Comparison of ENCODE assay signal across 8 mouse cellular contexts in genomic region chr7:133088830-133089261, GRCm38 (mm10). TPM values are rescaled to one million over a fixed set of nuclear protein-coding genes. Genes with fewer than 3 reads are reported as not detected.
A peak's percentile ranks its signal among the peaks of the same experiment; 100 is the strongest.
DNase-seq lines count a peak whose midpoint lies in the region; ATAC-seq and TF ChIP-seq lines count a peak whose summit lies in the region.

No protein-coding gene starts in this region.

- H3K4me1 ChIP-seq in cerebellum, adult 2 months (ENCODE audit: control insufficient read depth, insufficient read depth, low read length), result peaks cover 54% of the 10 kb centered on the region
- peaks cover 26% of the 10 kb centered on the region for H3K4me1 ChIP-seq in neural tube, embryonic 14.5 days (ENCODE audit: control insufficient read depth, insufficient read depth, low read length)

- DNase-seq in adrenal gland, adult (ENCODE audit: inconsistent age in 2 of 2, low spot score in 1 of 2), result peak; percentile 73 to 91
- DNase-seq in cerebellum, adult 2 months, result peak; percentile 81 to 82
- peak; percentile 54 for DNase-seq in gastrocnemius, postnatal 14 days
- DNase-seq in kidney, adult 18-20 months, result peak; percentile 82
- DNase-seq in left cerebral cortex, postnatal 36 days (ENCODE audit: low spot score in 2 of 2), result peak; percentile 67 to 68
- DNase-seq in retina, postnatal 1 day, result no peak
- no peak for DNase-seq in embryo, embryonic 9.5 days (ENCODE audit: extremely low spot score)

- no peak for TF ChIP-seq POLR2A in cerebellum, adult 2 months (IDR thresholded peaks at IDR 0.05; ENCODE audit: borderline replicate concordance, insufficient read depth, low read length)

- intact Hi-C loops in gastrocnemius, postnatal 14 days (cut with DNase I; ENCODE audit: low total_unique reads), result no loop called here
- intact Hi-C loops in left cerebral cortex, postnatal 36 days (cut with DNase I), result no loop called here

- no peaks in the 10 kb centered on the region for H3K27me3 ChIP-seq in cerebellum, adult 2 months (ENCODE audit: control insufficient read depth, insufficient read depth, low read length)
- H3K27me3 ChIP-seq in neural tube, embryonic 14.5 days (ENCODE audit: control insufficient read depth, insufficient read depth, low read length), result no peaks in the 10 kb centered on the region

- H3K4me2 ChIP-seq in neural tube, embryonic 14.5 days (ENCODE audit: low read depth, low read length), result peak overlapping the region; percentile 11; the same call in 1 of the 2 replicates

- H3K4me3 ChIP-seq in cerebellum, adult 2 months (replicated peaks; ENCODE audit: insufficient read depth, low read depth, low read length), result peak overlapping the region; percentile 2
- H3K4me3 ChIP-seq in neural tube, embryonic 14.5 days (ENCODE audit: low read depth, low read length), result no peak overlapping the region

- no peak overlapping the region for H3K9ac ChIP-seq in neural tube, embryonic 14.5 days (replicated peaks; ENCODE audit: low read depth, low read length)

- 2% methylated on average over 11 of the region's 11 CpGs for WGBS in cerebellum, adult 2 months
- WGBS in neural tube, embryonic 14.5 days, result 30% methylated on average over 11 of the region's 11 CpGs

- peak overlapping the region; percentile 2; the same call in 1 of the 2 replicates for H3K27ac ChIP-seq in cerebellum, adult 2 months (ENCODE audit: insufficient read depth, low read length)
- H3K27ac ChIP-seq in neural tube, embryonic 14.5 days (ENCODE audit: low read depth, low read length), result peak overlapping the region; percentile 34; the same call in 1 of the 2 replicates

- no peak for ATAC-seq in neural tube, embryonic 14.5 days (ENCODE audit: low read depth)

- no peak for TF ChIP-seq CTCF in cerebellum, adult 2 months (IDR thresholded peaks at IDR 0.05; ENCODE audit: borderline replicate concordance, insufficient read depth, low read depth, low read length)

- H3K36me3 ChIP-seq in neural tube, embryonic 14.5 days (ENCODE audit: control insufficient read depth, insufficient read depth, low read length), result no peaks in the 10 kb centered on the region

- H3K9me3 ChIP-seq in neural tube, embryonic 14.5 days (ENCODE audit: control insufficient read depth, low read length), result no peaks in the 10 kb centered on the region

RNA-seq across cellular contexts. Expression of gene Fgfr2, which starts 34.3 kb away (rescaled TPM):
- 77.9 and 95.3 TPM in 2 replicates for polyA plus RNA-seq in cerebellum, adult 2 months (2012; rRNA removed)
- 1 to 10 TPM; 1.2 to 1.8 TPM for total RNA-seq in gastrocnemius, postnatal 14 days (2021)
- total RNA-seq in left cerebral cortex, postnatal 36 days (2021), result 10 to 100 TPM; 41.6 to 46.6 TPM
- 28.1 and 32.0 TPM in 2 replicates for polyA plus RNA-seq in neural tube, embryonic 14.5 days (2014; fragmentation: Nextera tagmentation; extraction: Ambion mirVana)

RNA-seq across cellular contexts. Expression of gene Ctbp2, which starts 35.3 kb away (rescaled TPM):
- polyA plus RNA-seq in cerebellum, adult 2 months (2012; rRNA removed), result 96.2 and 111 TPM in 2 replicates
- 10 to 100 TPM; 22.4 to 29.3 TPM for total RNA-seq in gastrocnemius, postnatal 14 days (2021)
- 10 to 100 TPM; 20.3 to 28.3 TPM for total RNA-seq in left cerebral cortex, postnatal 36 days (2021)
- polyA plus RNA-seq in neural tube, embryonic 14.5 days (2014; fragmentation: Nextera tagmentation; extraction: Ambion mirVana), result 61.1 and 65.0 TPM in 2 replicates

Comparison
In these comparisons a context has a peak if more than half of its experiments do, and no peak if none do; other contexts are left out.
1. DNase-seq: peak in adrenal gland, adult (2 of 2), cerebellum, adult 2 months (2 of 2), gastrocnemius, postnatal 14 days (single experiment), kidney, adult 18-20 months (single experiment) and left cerebral cortex, postnatal 36 days (2 of 2); none in retina, postnatal 1 day (single experiment) and embryo, embryonic 9.5 days (single experiment).
2. RNA of gene Fgfr2, which starts 34.3 kb away (total RNA-seq): 41.6 to 46.6 TPM in left cerebral cortex, postnatal 36 days; 1.2 to 1.8 TPM in gastrocnemius, postnatal 14 days; every median in the first group is over 10 times any median in the second.